Mouse (Mus musculus): ENCODE results near the gene Htatip2.

Htatip2 gene

GRCm38 (mm10) chr7:49807846-49808622 lies 49.1 kb downstream of the Htatip2 start:
- H3K27me3 ChIP-seq (ENCODE audit: control insufficient read depth, insufficient read depth, low read length, poor library complexity, severe bottlenecking), result no peaks in the 10 kb centered on the region
- peaks cover 5% of the 10 kb centered on the region; the same call in 1 of the 2 replicates for H3K36me3 ChIP-seq (ENCODE audit: control insufficient read depth, insufficient read depth, low read length, poor library complexity, severe bottlenecking)
- no peak for DNase-seq (ENCODE audit: low read depth, low spot score)

GRCm38 (mm10) chr7:49809100-49809499 lies 50.2 kb downstream of the Htatip2 start:
- H3K36me3 ChIP-seq (ENCODE audit: control insufficient read depth, insufficient read depth, low read length, poor library complexity, severe bottlenecking), result peaks cover 6% of the 10 kb centered on the region; the same call in 1 of the 2 replicates
- no peaks in the 10 kb centered on the region for H3K27me3 ChIP-seq (ENCODE audit: control insufficient read depth, insufficient read depth, low read length, poor library complexity, severe bottlenecking)
- no peak for DNase-seq (ENCODE audit: low read depth, low spot score)

GRCm38 (mm10) chr7:49809562-49809961 lies 50.6 kb downstream of the Htatip2 start:
- Histone ChIP-seq H3K36me3 (ENCODE audit: control insufficient read depth, insufficient read depth, low read length, poor library complexity, severe bottlenecking) (peaks cover 6% of the 10 kb centered on the region; the same call in 1 of the 2 replicates), H3K27me3 (ENCODE audit: control insufficient read depth, insufficient read depth, low read length, poor library complexity, severe bottlenecking) (no peaks in the 10 kb centered on the region)
- no peak for DNase-seq (ENCODE audit: low read depth, low spot score)

- Histone ChIP-seq H3K36me3 (ENCODE audit: control insufficient read depth, insufficient read depth, low read length, poor library complexity, severe bottlenecking) (peaks cover 6% of the 10 kb centered on the region; the same call in 1 of the 2 replicates), H3K27me3 (ENCODE audit: control insufficient read depth, insufficient read depth, low read length, poor library complexity, severe bottlenecking) (no peaks in the 10 kb centered on the region)
- peak; percentile 13 for DNase-seq (ENCODE audit: low read depth, low spot score)
Observed at GRCm38 (mm10) chr7:49811346-49811745, 52.4 kb downstream of the Htatip2 start.

- H3K36me3 ChIP-seq (ENCODE audit: control insufficient read depth, insufficient read depth, low read length, poor library complexity, severe bottlenecking), result no peaks in the 10 kb centered on the region
- H3K27me3 ChIP-seq (ENCODE audit: control insufficient read depth, insufficient read depth, low read length, poor library complexity, severe bottlenecking), result no peaks in the 10 kb centered on the region
- no peak for DNase-seq (ENCODE audit: low read depth, low spot score)
Observed at GRCm38 (mm10) chr7:49819393-49819792, 60.5 kb downstream of the Htatip2 start.

- no peak for DNase-seq (ENCODE audit: low read depth, low spot score)
- no peaks in the 10 kb centered on the region for H3K36me3 ChIP-seq (ENCODE audit: control insufficient read depth, insufficient read depth, low read length, poor library complexity, severe bottlenecking)
- no peaks in the 10 kb centered on the region for H3K27me3 ChIP-seq (ENCODE audit: control insufficient read depth, insufficient read depth, low read length, poor library complexity, severe bottlenecking)
Observed at GRCm38 (mm10) chr7:49821370-49821769, 62.5 kb downstream of the Htatip2 start.

- Histone ChIP-seq H3K36me3 (ENCODE audit: control insufficient read depth, insufficient read depth, low read length, poor library complexity, severe bottlenecking) (no peaks in the 10 kb centered on the region), H3K27me3 (ENCODE audit: control insufficient read depth, insufficient read depth, low read length, poor library complexity, severe bottlenecking) (no peaks in the 10 kb centered on the region)
- peak; percentile 1 for DNase-seq (ENCODE audit: low read depth, low spot score)
Observed at GRCm38 (mm10) chr7:49822028-49822427, 63.1 kb downstream of the Htatip2 start.
